Mouse (Mus musculus) T-helper 2 cell (primary cell): ENCODE measurements at regions not wholly inside any gene's neighbourhood (a gene's known extent, or its start where the extent isn't known, plus 50 kb on each side); places are given as distances from the start of the nearest gene placed in this dataset.
"Not testable (repeated sequence)": the region's sequence is repeated elsewhere in the genome, so short reads cannot be mapped to it uniquely, and the experiment has no call there.

Experiments used
- in situ Hi-C: fragments of 300-600 bp; cut with MboI, MseI; formaldehyde crosslinking; loops from one replicate; pipeline ENCODE4 v1.15.1; 2025; ENCODE audit warnings: high pct_unique_total_duplicates

DNA sequence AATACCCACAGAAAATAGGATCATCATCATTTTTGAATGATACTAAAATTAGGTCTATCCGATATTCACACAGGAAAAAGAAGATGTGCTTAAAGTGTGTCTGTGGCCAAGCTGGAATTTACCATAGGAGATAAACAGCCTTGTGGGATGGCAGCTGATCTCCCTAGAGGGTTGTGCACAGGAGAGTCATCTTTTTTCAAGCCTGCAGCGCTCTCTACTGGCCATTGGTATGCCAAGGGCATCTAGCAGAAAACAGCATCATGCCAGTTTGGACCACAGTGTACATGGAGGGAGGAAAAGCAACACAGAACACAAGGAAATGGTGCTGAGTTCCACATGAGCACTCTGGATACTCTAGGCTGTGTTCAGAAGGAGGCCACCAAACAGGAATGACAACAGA lies 74.1 kb upstream of the Diaph3 start:
- in situ Hi-C loops: no loop called here

DNA sequence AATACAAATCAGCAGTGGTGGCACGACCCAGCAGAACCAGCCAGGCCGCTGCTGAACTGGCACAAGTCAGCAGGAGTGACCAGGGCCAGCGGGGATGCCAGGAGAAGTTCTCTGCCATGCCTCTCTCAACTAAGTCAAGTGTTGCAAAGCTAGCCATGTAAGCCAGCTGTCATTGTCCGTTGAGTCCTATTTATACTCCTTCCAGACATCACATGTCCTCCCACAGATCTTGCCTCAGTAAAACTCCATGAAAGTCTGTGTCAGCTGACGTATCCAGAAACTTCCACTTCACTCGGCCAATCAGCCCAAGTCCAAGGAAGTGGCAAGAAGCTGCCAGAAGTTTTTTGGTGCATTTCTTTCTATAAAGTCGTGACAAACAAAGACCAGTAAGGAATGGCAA lies 76.0 kb upstream of the Diaph3 start:
- in situ Hi-C loops: no loop called here

DNA sequence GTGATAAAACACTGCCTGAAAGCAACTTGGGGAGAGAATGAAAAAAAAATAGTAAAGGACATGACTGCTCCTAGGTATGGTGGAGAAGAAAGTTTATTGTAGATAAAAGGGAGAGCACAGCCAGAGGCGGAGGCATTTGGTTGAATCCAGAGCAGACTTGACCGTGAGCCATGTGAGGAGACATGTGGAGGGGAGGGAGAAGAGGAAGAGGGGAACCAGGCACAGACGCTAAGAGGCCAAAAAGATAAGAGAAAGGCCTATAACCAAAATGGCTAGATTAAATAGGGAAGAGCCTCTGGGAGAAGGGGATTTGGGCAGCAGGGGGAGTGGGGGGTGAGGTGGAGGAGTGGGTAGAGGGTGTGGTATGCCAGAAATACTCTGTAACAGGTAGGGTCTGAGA lies 78.9 kb upstream of the Diaph3 start:
- in situ Hi-C loops: no loop called here

DNA sequence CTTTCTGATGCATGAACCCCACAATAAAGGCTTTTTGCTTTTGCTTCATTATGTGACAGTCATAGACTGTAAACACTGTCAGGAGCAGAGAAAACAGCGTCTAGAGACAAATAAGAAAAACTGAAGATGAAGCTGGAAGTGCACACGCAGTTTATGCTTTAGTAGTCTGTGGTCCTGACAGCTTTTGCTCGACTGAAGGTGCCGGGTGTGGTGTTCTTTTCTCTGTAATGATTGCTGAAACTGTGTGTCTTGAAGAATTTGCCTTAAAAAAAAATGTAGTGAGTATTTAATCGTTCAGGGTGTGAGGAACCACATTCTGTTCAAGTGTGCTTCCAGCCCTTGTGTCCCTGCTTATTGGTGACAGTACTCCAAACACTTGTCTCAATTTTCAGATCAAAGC lies 83.8 kb upstream of the Diaph3 start:
- in situ Hi-C loops: no loop called here

DNA sequence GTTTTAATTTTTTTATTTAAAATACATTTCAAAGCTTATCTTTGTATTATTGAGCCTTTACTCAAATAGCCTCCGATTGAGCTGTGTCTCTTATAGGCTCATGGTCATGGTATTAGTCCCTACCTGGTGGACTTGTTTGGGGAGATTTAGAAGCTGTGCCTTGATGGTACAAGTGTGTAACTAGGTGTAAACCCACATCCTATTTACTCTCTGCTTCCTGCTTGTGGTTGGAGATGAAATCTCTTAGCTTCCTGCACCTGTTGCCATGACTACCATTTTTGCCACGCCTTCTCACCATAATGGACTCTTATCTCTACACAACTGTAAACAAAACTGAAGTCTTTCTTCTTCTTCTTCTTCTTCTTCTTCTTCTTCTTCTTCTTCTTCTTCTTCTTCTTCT lies 108.2 kb upstream of the Diaph3 start:
- in situ Hi-C loops: no loop called here

DNA sequence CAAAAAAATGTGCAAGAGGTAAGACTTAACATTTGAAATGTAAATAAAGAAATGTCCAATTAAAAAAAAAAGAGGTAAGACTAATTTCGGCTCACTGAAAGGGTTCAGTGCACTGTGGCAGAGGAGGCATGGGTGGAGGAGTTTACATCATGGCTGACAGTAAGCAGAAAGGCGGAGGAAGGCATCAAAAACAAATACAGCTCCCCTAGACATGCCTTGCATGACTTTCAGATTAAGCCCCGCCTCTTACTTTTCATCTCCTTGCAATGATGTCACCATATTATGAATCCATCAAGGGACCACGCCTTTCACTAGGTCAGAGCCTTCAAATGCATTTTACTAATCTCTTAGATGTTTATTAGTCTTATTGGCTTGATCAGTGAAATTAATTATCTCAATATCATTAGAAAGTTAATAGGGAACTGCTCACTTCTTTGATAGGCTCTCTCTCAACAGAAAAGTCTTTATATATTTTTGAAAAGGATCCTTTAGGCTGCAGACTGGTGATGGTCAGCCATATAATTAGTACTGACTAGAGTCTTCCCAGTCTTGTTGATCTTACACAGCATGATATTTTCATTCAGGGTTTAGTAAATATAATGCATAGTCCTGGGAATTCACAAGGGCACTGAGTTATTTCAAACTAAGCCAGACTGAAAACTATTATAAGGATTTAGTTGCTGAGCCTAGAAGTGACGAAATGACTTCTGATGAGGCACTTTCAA lies 114.6 kb upstream of the Diaph3 start:
- in situ Hi-C loops: no loop called here

DNA sequence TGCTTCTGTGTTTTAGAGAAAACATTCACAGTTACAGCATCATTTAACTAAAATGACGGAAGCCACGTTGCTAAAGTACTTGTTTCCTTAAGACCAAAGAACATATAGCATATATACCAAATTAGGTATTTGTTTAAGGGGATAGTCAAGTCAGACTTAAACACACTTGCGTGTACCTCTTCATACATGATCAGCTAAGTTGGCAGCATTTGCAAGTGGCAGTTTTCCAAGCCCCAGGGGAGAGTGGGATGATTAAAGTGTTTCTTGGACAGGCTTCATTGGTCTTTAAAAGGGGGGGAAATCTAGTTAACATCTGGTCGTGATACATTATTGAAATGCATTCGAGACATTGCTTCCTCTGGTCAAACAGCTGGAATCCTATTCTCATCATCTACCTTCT lies 120.7 kb upstream of the Diaph3 start:
- in situ Hi-C loops: no loop called here

DNA sequence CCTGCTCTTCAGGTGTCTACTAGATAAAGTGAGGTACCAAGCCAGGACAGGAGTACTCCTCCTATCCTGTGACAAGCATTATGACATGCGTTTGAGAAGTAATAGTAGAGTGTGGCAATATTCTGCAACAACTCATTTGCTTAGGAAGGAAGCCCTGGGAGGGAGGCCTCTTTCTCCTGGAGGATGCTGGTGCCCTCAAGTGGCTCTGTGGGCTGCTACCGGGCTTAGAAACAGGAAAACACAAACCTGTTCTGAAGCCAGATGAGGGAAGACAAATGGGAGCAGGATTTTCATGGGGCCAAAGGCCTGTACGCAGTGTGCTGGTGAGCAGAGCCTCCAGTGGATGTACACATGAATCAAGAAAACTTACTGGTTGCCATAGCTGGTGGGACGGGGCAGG lies 123.8 kb upstream of the Diaph3 start:
- in situ Hi-C loops: no loop called here

DNA sequence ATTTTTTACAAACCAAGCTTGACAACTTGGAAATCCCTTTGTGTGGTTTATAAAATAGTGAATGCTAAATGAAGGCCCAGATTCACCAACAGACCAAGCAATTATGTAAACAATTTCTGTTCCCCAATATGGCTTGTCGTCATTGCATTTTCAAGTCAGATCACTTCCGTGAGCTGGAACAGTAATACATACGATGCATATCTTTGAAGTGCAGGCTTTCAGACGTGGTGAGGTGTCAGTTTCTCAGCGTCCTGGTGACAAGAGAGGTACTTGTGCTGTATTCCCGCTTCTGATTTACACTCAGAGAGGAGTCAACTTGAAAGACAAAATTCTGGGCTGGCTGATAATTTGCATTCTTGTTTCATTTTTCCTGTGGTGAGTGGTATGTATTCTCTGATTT lies 125.3 kb upstream of the Diaph3 start:
- in situ Hi-C loops: no loop called here

DNA sequence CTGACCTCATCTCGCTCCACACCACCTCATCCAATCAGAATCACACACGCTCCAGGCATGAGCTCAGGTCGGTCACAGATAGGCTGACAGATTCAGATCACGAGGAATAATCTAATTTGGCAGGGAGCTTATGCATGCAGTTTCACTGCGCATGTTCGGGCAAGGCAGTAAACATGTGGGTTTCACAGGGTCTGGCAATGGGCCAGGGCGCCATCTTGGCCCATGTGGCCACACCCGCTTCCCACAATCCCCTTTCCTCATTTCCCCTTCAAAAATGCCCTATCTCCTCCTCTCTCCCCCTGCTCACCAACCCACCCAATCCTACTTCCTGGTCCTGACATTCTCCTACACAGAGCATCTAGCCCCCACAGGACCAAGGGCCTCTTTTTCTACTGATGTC lies 127.2 kb upstream of the Tdrd3 start:
- in situ Hi-C loops: not testable (repeated sequence)

DNA sequence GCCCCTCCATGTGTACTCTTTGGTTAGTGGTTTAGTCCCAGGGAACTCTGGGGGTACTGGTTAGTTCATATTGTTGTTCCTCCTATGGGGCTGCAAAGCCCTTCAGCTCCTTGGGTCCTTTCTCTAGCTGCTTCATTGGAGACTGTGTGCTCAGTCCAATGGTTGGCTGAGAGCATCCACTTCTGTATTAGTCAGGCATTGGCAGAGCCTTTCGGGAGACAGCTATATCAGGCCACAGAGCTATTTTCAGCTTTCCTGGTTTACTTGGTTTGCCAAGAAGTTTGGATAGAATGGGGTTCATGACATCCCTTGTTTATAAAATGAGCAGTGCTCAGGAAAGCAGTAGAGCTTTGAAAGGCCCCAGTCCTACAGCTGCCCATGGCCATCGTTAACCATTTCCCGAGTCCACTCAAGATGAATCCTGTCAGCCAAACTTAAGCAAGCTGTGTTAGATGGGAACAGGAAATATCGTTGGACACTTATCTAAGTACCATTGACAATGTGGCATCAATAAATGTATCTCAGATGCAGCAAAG lies 126.7 kb upstream of the Tdrd3 start:
- in situ Hi-C loops: no loop called here

DNA sequence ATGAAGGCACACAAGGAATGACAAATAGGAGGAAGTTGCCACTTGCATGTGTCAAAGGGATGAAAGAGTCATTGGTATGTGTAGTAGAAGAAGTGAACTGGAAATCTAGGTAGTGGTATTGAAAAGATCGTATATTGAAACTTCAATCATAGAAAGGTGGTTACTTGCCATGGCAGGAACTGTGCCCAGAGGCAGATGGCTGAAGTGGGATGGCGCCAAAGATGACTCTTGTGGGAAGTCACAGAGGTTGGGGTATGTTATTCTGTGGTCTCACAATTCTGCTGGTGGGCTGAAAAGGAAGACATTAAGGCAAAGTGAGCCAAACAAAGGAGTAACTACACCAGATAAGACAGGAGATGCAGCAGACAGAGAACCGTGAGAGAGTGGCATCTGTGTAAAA lies 121.2 kb upstream of the Tdrd3 start:
- in situ Hi-C loops: no loop called here

DNA sequence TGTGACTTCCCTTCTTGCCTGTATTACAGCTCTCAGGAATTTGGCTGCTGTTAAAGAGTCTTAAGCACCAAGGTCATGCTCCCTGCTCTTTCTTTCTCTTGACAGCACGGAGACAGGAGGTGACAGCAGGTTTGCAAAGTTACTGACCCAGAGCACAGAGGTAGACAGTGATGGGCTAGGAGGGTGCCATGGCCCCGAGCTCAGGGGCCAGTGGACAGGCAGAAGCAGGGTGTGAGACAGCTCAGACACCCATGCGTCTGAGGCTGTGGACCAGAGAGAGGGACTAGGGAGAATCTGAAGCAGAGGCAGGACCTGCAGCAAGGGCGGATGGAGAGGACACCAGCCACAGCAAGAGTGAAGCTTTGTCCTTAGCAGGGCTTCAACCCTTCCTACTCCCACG lies 119.3 kb upstream of the Tdrd3 start:
- in situ Hi-C loops: no loop called here

DNA sequence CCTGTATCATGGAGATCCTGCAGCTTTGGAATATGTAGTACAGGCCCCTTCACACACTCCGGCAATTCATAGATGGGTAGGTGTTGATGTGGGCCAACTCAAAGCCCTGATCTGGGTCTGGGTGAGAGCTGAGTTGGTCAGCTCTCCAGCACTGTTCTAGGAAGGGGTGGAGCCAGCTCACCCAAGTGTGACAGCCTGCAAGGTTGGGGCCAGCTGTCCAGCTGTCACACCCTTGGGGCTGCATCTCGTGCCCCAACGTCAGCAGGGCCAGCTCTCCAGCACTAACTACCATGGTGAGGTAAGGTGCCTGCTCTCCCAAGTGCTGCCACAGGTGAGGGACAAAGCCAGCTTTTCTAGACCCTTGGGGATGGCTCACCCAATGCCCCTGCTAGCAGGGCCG lies 115.6 kb upstream of the Tdrd3 start:
- in situ Hi-C loops: no loop called here

DNA sequence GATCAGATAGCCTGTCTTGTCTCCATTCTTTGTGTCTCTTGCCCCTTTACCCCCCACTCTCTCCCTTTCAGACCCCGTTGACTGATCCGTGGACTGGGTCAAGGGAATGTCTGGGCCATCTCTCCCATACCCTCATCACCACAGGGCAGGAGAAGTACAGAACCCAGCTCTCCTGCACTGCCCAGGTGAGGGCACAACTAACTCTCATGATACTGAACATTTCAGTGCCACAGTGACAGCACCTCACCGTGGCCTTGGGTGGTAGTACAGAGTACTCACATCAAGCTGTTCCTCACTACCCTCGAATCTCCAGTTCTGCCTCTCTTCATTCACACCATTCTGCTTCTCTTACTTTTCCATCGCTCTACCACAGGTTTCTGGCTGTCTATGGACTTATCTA lies 114.9 kb upstream of the Tdrd3 start:
- in situ Hi-C loops: no loop called here

DNA sequence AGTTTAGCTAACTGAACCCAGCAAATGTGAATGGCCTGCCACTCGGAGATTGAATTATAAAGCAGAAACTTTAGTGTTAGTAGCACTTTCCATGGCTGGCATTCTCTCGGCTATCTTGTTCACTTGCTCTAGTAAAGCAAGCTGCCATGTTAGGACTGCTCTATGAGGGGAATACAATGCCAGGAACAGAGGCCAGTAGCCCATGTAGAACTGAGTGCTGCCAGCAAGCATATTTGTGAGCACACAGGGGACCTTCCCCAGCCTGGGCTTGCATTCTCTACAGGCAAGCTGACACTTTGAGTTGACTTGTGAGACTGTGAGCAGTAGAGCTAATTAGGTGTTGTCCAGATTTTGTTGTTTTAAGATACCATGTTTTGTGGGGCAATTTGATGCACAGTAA lies 111.0 kb upstream of the Tdrd3 start:
- in situ Hi-C loops: no loop called here

DNA sequence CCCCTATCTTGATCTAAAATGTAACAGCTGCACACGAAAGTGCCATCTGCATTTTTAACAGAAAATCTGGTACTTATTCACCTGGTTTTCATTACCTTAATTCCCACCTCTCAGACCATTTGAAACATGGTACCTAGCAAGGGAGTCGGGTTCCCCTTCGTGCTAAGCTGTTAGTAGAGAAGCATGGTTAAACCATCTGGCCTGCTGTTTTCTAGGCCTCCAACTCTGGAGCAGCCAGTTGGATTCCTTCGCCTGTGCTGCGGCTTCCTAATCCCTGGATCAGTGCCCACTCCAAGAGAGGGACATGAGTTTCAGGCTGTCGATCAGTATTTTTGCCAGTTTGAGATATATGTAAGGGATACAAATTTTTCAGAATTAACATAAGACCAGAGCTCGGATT lies 110.4 kb upstream of the Tdrd3 start:
- in situ Hi-C loops: no loop called here

DNA sequence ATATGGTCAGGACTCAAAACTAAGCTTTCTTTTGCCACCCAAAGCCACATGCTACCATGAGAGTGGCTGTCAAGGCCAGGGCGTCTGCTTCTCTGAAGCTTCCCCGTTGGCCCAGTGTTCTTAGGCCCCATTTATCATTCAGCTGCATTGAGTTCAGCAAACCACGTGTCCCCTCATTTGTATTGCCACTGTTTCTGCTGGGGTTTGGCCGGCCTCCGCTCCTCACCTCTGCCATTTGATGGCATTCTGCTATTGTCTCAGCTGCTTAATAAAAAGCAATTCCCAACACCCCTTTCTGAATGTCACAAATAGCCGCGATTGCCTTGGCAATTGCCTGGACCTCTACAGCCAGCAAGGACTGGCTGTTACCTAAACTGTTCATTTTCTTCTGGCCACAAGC lies 108.4 kb upstream of the Tdrd3 start:
- in situ Hi-C loops: no loop called here

DNA sequence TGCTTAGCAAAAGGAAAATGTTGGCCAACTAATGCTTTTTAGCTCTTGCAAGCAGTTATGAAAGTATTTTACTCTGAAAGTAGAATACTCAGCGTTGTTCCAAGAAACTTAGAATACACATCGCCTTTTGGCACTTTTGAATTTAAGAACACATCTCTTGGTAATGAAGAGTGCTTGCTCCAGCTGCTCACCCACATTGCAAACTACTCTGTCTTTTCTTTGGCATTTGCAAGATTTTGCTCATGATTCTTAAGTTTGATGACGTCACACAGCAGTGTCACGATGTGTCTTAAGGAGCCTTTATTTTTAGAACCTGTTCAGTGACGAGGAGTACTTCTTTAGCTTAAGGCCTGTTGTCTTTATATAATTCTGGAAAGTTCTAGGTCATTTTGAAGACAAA lies 104.1 kb upstream of the Tdrd3 start:
- in situ Hi-C loops: loop anchor here (10.0 kb wide), 1 partner anchor 142 kb away; no protein-coding TSS in a partner anchor

DNA sequence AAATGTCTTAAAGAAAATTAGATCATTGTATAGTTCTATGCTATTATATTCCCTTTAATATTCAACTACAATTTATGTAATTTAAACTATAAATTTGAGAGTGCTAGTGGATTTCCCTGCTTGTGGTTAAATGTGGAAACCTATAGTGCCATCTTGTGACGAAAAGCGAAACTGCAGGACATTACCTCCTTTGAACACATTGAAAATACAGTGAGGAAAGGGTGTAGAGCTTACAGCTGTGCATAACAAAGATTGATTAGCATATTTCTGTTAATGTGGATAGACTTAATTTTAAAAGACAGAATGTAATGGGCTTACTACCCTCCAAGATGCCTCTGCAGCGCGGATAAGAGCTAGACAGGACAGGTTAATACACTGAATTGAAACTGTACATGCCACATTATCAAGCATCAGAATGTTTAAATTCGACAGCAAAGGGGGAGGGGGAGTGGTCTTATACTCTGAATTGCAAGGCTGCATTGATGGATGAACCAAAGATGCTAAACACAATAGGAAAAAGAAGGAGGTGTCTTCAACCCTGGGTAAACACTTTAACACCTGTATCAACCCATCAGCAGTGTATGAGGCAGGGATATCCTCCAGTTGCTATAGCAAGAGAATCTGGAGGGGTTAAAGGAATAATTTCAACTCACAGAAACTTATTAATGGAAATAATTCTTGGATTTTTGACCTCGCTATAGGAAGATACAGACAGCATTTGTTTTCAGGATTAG lies 101.3 kb upstream of the Tdrd3 start:
- in situ Hi-C loops: loop anchor here (10.0 kb wide), 1 partner anchor 140 kb away; no protein-coding TSS in a partner anchor

DNA sequence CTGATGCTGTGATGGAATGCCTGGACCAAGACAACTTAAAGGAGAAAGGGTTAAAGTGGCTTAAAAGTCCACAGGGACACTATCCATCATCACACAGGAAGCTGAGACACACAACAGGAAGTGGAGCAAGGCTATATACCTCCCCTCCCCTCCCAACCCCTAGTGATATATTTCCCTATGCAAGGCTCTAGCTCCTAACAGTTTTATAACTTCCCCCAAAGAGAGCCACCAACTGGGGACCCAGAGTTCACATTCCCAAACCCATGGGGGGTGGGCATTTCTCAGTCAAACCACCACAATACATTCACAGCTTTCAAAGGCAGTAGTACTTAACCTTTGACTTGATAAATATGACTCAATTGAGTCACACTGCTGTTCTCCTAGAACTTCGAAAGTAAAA lies 88.6 kb upstream of the Tdrd3 start:
- in situ Hi-C loops: no loop called here

DNA sequence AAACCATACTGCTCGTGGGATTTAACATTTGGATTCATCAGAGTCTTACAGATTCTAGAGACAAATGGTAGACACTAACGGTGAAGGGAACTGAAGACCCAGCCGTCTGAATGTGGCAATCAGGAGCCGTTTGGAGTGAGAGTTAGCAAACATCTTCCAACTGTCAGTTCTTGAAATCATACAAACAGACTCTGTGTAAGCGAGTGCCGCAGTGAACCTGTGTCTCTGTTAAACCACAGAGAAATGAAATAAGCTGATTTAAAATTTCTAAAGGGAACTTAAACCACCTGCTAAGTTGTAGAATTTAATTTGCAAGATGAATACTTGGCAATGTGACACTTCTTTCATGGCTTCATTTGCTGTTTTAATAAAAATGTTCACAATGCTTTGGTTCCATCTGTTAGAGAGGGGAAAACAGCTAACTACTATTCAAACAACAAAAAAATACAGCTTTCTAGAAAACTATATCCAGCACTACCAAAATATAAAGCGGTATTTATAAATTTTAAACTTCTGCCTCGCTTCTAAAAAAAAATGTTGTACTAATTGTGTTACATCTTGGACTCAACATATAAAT lies 78.4 kb upstream of the Tdrd3 start:
- in situ Hi-C loops: no loop called here

DNA sequence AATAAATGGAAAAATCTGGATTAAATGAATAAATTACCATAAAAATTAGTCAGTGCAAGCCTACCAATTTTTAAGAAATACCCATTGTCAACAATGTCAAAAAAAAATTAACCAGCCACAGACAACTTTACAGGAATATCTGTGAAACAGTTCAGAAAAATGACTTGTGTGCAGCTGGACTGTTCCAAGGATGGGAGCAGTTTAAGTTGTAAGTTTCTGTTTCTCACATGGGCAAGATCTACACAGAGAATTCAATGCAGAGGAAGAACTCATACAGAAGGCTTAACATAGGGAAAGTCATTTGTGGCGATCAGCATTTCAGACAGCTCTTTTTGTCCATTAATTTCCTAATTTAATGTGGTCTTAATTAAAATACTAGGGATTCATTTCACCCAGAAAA lies 71.9 kb upstream of the Tdrd3 start:
- in situ Hi-C loops: no loop called here
